Mouse (Mus musculus) CH12.LX (cell line): Measurements from ENCODE around the gene Cntn4.

ENCODE experiments used
- ELF1 ChIP-seq: IDR thresholded peaks from 2 replicates; pipeline ENCODE4 v1.6.1; 2014; ENCODE audit warnings: low read depth, mild to moderate bottlenecking, inconsistent platforms, low read length, improper control_type of control experiment
- EP300 ChIP-seq: IDR thresholded peaks from 2 replicates; pipeline ENCODE4 v1.6.1; 2011; ENCODE audit warnings: low read length, improper control_type of control experiment
- HCFC1 ChIP-seq: IDR thresholded peaks from 2 replicates; pipeline ENCODE4 v1.6.1; 2012; ENCODE audit warnings: low read depth, mild to moderate bottlenecking, inconsistent platforms, low read length, improper control_type of control experiment
- MAX ChIP-seq: IDR thresholded peaks from 2 replicates; pipeline ENCODE4 v1.6.1; 2011; ENCODE audit warnings: low read length, improper control_type of control experiment
- MAZ ChIP-seq: IDR thresholded peaks from 2 replicates; pipeline ENCODE4 v1.6.1; 2012; ENCODE audit warnings: low read depth, mild to moderate bottlenecking, inconsistent platforms, low read length, improper control_type of control experiment, moderate library complexity
- POLR2A ChIP-seq: IDR thresholded peaks from 2 replicates; pipeline ENCODE4 v1.6.1; 2011; ENCODE audit warnings: low read depth, mild to moderate bottlenecking, improper control_type of control experiment, low read length

- TF ChIP-seq HCFC1 (no peak), POLR2A (no peak), EP300 (no peak), ELF1 (no peak), MAX (no peak), MAZ (no peak)
Observed at GRCm38 (mm10) chr6:106426615-106427014, 749.2 kb downstream of the Cntn4 start.
